Mouse (Mus musculus): ENCODE results near the gene Mospd2.

GRCm38 (mm10) chrX:164971206-164971605 is 9.0 kb downstream of the Mospd2 start:
- no peak for TF ChIP-seq CTCF (IDR thresholded peaks at IDR 0.05; ENCODE audit: low read depth)
- no peak for TF ChIP-seq EP300 (IDR thresholded peaks at IDR 0.05; ENCODE audit: low read depth)
